Mouse (Mus musculus): ENCODE results near the gene Serinc5. TPM values are rescaled to one million over a fixed set of nuclear protein-coding genes. Genes with fewer than 3 reads are reported as not detected.

The Serinc5 gene
- polyA plus RNA-seq, 1 experiment from 2014 or later, result 20.0 TPM

GRCm38 (mm10) chr13:92733252-92733651, 122.4 kb downstream of the Serinc5 start:
- ATAC-seq (ENCODE audit: insufficient number of reproducible peaks, low FRiP score, low TSS enrichment, low read depth), result no peak

GRCm38 (mm10) chr13:92733741-92734140, 122.8 kb downstream of the Serinc5 start:
- Histone ChIP-seq H3K9me3 (replicated peaks) (no peaks in the 10 kb centered on the region), H3K9ac (no peak overlapping the region), H3K4me2 (replicated peaks) (no peak overlapping the region), H3K27ac (replicated peaks) (no peak overlapping the region), H3K36me3 (no peaks in the 10 kb centered on the region), H3K4me3 (replicated peaks) (no peak overlapping the region), H3K27me3 (no peaks in the 10 kb centered on the region), H3K4me1 (peaks cover 17% of the 10 kb centered on the region; the same call in 1 of the 2 replicates)
- no peak for ATAC-seq (ENCODE audit: insufficient number of reproducible peaks, low FRiP score, low TSS enrichment, low read depth)
- 72% methylated on average over 11 of the region's 11 CpGs for WGBS

More at GRCm38 (mm10) chr13:92733252-92733651, 122.4 kb downstream of the Serinc5 start:
- Histone ChIP-seq H3K27me3 (no peaks in the 10 kb centered on the region), H3K4me3 (replicated peaks) (no peak overlapping the region), H3K9me3 (replicated peaks) (no peaks in the 10 kb centered on the region), H3K4me1 (peaks cover 16% of the 10 kb centered on the region; the same call in 1 of the 2 replicates), H3K4me2 (replicated peaks) (no peak overlapping the region), H3K27ac (replicated peaks) (no peak overlapping the region), H3K9ac (no peak overlapping the region), H3K36me3 (no peaks in the 10 kb centered on the region)
- WGBS, result 37% methylated on average over 9 of the region's 9 CpGs

GRCm38 (mm10) chr13:92735693-92736092, 124.8 kb downstream of the Serinc5 start:
- H3K4me2 ChIP-seq (replicated peaks), result no peak overlapping the region
- 90% methylated on average over 1 of the region's 1 CpGs for WGBS

GRCm38 (mm10) chr13:92736516-92737300, 125.8 kb downstream of the Serinc5 start:
- H3K27me3 ChIP-seq, result no peaks in the 10 kb centered on the region
- 40% methylated on average over 11 of the region's 11 CpGs for WGBS
- H3K9me3 ChIP-seq (replicated peaks), result no peaks in the 10 kb centered on the region
- no peak overlapping the region for H3K4me3 ChIP-seq (replicated peaks)
- H3K9ac ChIP-seq, result no peak overlapping the region
- H3K27ac ChIP-seq (replicated peaks), result no peak overlapping the region
- H3K4me1 ChIP-seq, result 0 out of 2 replicates have a peak, but pooled peaks cover 15% of the 10 kb centered on the region
- no peaks in the 10 kb centered on the region for H3K36me3 ChIP-seq
- H3K4me2 ChIP-seq (replicated peaks), result no peak overlapping the region
- no peak for ATAC-seq (ENCODE audit: insufficient number of reproducible peaks, low FRiP score, low TSS enrichment, low read depth)

More at GRCm38 (mm10) chr13:92735693-92736092, 124.8 kb downstream of the Serinc5 start:
- Histone ChIP-seq H3K9me3 (replicated peaks) (no peaks in the 10 kb centered on the region), H3K9ac (no peak overlapping the region), H3K27ac (replicated peaks) (no peak overlapping the region), H3K4me3 (replicated peaks) (no peak overlapping the region), H3K36me3 (no peaks in the 10 kb centered on the region), H3K4me1 (0 out of 2 replicates have a peak, but pooled peaks cover 15% of the 10 kb centered on the region), H3K27me3 (no peaks in the 10 kb centered on the region)
- no peak for ATAC-seq (ENCODE audit: insufficient number of reproducible peaks, low FRiP score, low TSS enrichment, low read depth)

GRCm38 (mm10) chr13:92738821-92739220, 127.9 kb downstream of the Serinc5 start:
- 38% methylated on average over 3 of the region's 3 CpGs for WGBS
- Histone ChIP-seq H3K9me3 (replicated peaks) (no peaks in the 10 kb centered on the region), H3K9ac (no peak overlapping the region), H3K36me3 (no peaks in the 10 kb centered on the region), H3K4me1 (0 out of 2 replicates have a peak, but pooled peaks cover 6% of the 10 kb centered on the region), H3K4me2 (replicated peaks) (no peak overlapping the region), H3K27ac (replicated peaks) (no peak overlapping the region), H3K27me3 (no peaks in the 10 kb centered on the region), H3K4me3 (replicated peaks) (no peak overlapping the region)
- ATAC-seq (ENCODE audit: insufficient number of reproducible peaks, low FRiP score, low TSS enrichment, low read depth), result no peak

GRCm38 (mm10) chr13:92739858-92740257, 129.0 kb downstream of the Serinc5 start:
- no peak for ATAC-seq (ENCODE audit: insufficient number of reproducible peaks, low FRiP score, low TSS enrichment, low read depth)
- no peak overlapping the region for H3K9ac ChIP-seq
- H3K27ac ChIP-seq (replicated peaks), result no peak overlapping the region
- no peaks in the 10 kb centered on the region for H3K9me3 ChIP-seq (replicated peaks)
- H3K4me3 ChIP-seq (replicated peaks), result no peak overlapping the region
- 84% methylated on average over 3 of the region's 3 CpGs for WGBS
- H3K4me1 ChIP-seq, result 0 out of 2 replicates have a peak, but pooled peaks cover 5% of the 10 kb centered on the region
- no peaks in the 10 kb centered on the region for H3K36me3 ChIP-seq
- no peak overlapping the region for H3K4me2 ChIP-seq (replicated peaks)
- no peaks in the 10 kb centered on the region for H3K27me3 ChIP-seq

GRCm38 (mm10) chr13:92740671-92741270, 129.9 kb downstream of the Serinc5 start:
- H3K4me3 ChIP-seq (replicated peaks), result no peak overlapping the region
- 9% methylated on average over 2 of the region's 2 CpGs for WGBS
- H3K9ac ChIP-seq, result no peak overlapping the region
- no peak overlapping the region for H3K27ac ChIP-seq (replicated peaks)
- H3K4me2 ChIP-seq (replicated peaks), result no peak overlapping the region
- no peaks in the 10 kb centered on the region for H3K27me3 ChIP-seq
- ATAC-seq (ENCODE audit: insufficient number of reproducible peaks, low FRiP score, low TSS enrichment, low read depth), result no peak
- H3K4me1 ChIP-seq, result 0 out of 2 replicates have a peak, but pooled peaks cover 5% of the 10 kb centered on the region
- H3K9me3 ChIP-seq (replicated peaks), result no peaks in the 10 kb centered on the region
- H3K36me3 ChIP-seq, result no peaks in the 10 kb centered on the region

- H3K4me1 ChIP-seq, result 0 out of 2 replicates have a peak, but pooled peaks cover 5% of the 10 kb centered on the region
- 88% methylated on average over 4 of the region's 4 CpGs for WGBS
- no peak for ATAC-seq (ENCODE audit: insufficient number of reproducible peaks, low FRiP score, low TSS enrichment, low read depth)
- no peak overlapping the region for H3K9ac ChIP-seq
- H3K4me2 ChIP-seq (replicated peaks), result no peak overlapping the region
- H3K4me3 ChIP-seq (replicated peaks), result no peak overlapping the region
- no peaks in the 10 kb centered on the region for H3K27me3 ChIP-seq
- H3K9me3 ChIP-seq (replicated peaks), result no peaks in the 10 kb centered on the region
- no peak overlapping the region for H3K27ac ChIP-seq (replicated peaks)
- no peaks in the 10 kb centered on the region for H3K36me3 ChIP-seq
These were observed 132.0 kb downstream of the Serinc5 start for GRCm38 (mm10) chr13:92742886-92743285.

- Histone ChIP-seq H3K4me3 (replicated peaks) (no peak overlapping the region), H3K36me3 (no peaks in the 10 kb centered on the region), H3K27me3 (no peaks in the 10 kb centered on the region), H3K4me1 (0 out of 2 replicates have a peak, but pooled peaks cover 5% of the 10 kb centered on the region), H3K9ac (no peak overlapping the region), H3K27ac (replicated peaks) (no peak overlapping the region), H3K4me2 (replicated peaks) (no peak overlapping the region), H3K9me3 (replicated peaks) (no peaks in the 10 kb centered on the region)
- WGBS, result 72% methylated on average over 5 of the region's 5 CpGs
- ATAC-seq (ENCODE audit: insufficient number of reproducible peaks, low FRiP score, low TSS enrichment, low read depth), result no peak
These were observed 132.4 kb downstream of the Serinc5 start for GRCm38 (mm10) chr13:92743337-92743736.

- H3K4me1 ChIP-seq, result 0 out of 2 replicates have a peak, but pooled peaks cover 6% of the 10 kb centered on the region
- no peaks in the 10 kb centered on the region for H3K27me3 ChIP-seq
- H3K4me3 ChIP-seq (replicated peaks), result peak overlapping the region; percentile 19
- H3K27ac ChIP-seq (replicated peaks), result no peak overlapping the region
- no peaks in the 10 kb centered on the region for H3K9me3 ChIP-seq (replicated peaks)
- 4% methylated on average over 7 of the region's 7 CpGs for WGBS
- peak overlapping the region; percentile 45 for H3K4me2 ChIP-seq (replicated peaks)
- H3K9ac ChIP-seq, result no peak overlapping the region
- ATAC-seq (ENCODE audit: insufficient number of reproducible peaks, low FRiP score, low TSS enrichment, low read depth), result peak; percentile 35; the same call in 1 of the 2 replicates
- no peaks in the 10 kb centered on the region for H3K36me3 ChIP-seq
These were observed 140.2 kb downstream of the Serinc5 start for GRCm38 (mm10) chr13:92750976-92751518.

Measured in embryonic facial prominence, embryonic 15.5 days (tissue).